Mouse (Mus musculus): ENCODE results near the gene Tmem59. TPM values are rescaled to one million over a fixed set of nuclear protein-coding genes. Genes with fewer than 3 reads are reported as not detected.

The Tmem59 gene
- total RNA-seq, 2 experiments from 2014 or later: 68.2 to 84.3 TPM

- peak; percentile 34 for DNase-seq
- intact Hi-C loops (cut with DNase I): loop anchor here (1.0 to 5.0 kb wide), 3 partner anchors 99 to 402 kb away; partner anchors contain the start of gene Ndc1
- no peak overlapping the region for H3K4me3 ChIP-seq
- TF ChIP-seq CTCF (IDR thresholded peaks at IDR 0.05): peak; percentile 76
- H3K27ac ChIP-seq: no peak overlapping the region
These were observed 72.3 kb downstream of the Tmem59 start for GRCm38 (mm10) chr4:107250494-107250893.

Other genes with a start within 250 kb of the Tmem59 start
- 10 to 100 TPM; 80.8 to 97.5 TPM for gene Mrpl37, start 111.5 kb upstream of the Tmem59 start, total RNA-seq (2021)
- 10 to 100 TPM; 16.3 to 20.1 TPM for gene Cyb5rl, start 111.4 kb upstream of the Tmem59 start, total RNA-seq (2021)
- not detected for gene Cdcp2, start 81.5 kb upstream of the Tmem59 start, total RNA-seq (2021)
- 10 to 100 TPM; 12.6 to 13.2 TPM for gene Tceanc2, start 717 bp downstream of the Tmem59 start, total RNA-seq (2021)
- gene Ldlrad1, start 30.8 kb downstream of the Tmem59 start, total RNA-seq (2021): not detected
- gene Lrrc42, start 75.1 kb downstream of the Tmem59 start, total RNA-seq (2021): 1 to 10 TPM; 8.0 to 8.2 TPM
- 10 to 100 TPM in 1 of 2 experiments, 1 to 10 TPM in 1; 8.1 to 10.8 TPM for gene Hspb11, start 75.2 kb downstream of the Tmem59 start, total RNA-seq (2021)
- under 1 TPM in 1 of 2 experiments, not detected in 1; 0.22 TPM for gene Dio1, start 128.8 kb downstream of the Tmem59 start, total RNA-seq (2021)
- gene Yipf1, start 136.0 kb downstream of the Tmem59 start, total RNA-seq (2021): 10 to 100 TPM in 1 of 2 experiments, 1 to 10 TPM in 1; 8.2 to 10.1 TPM
- gene Ndc1, start 189.4 kb downstream of the Tmem59 start, total RNA-seq (2021): 1 to 10 TPM; 6.0 to 8.4 TPM

Data from gastrocnemius, adult 2 months (tissue).